Comparison of ENCODE assay signal across 8 mouse cellular contexts in genomic region chr4:129609139-129609631, GRCm38 (mm10). TPM values are rescaled to one million over a fixed set of nuclear protein-coding genes. Genes with fewer than 3 reads are reported as not detected.
DNase-seq lines count a peak whose midpoint lies in the region; ATAC-seq and TF ChIP-seq lines count a peak whose summit lies in the region.

No protein-coding gene starts in this region.

- WGBS in forebrain, postnatal 0 days = 87% methylated on average over 12 of the region's 12 CpGs
- 83% methylated on average over 12 of the region's 12 CpGs for WGBS in forebrain, embryonic 13.5 days
- 81% methylated on average over 12 of the region's 12 CpGs for WGBS in limb, embryonic 13.5 days

- no peak overlapping the region for H3K4me3 ChIP-seq in forebrain, postnatal 0 days (ENCODE audit: low read depth, low read length)
- no peak overlapping the region for H3K4me3 ChIP-seq in forebrain, embryonic 13.5 days
- H3K4me3 ChIP-seq in layer of hippocampus, adult 2 months = no peak overlapping the region
- peak overlapping the region; percentile 49 for H3K4me3 ChIP-seq in E14TG2a.4 (replicated peaks; ENCODE audit: low read length)
- no peak overlapping the region for H3K4me3 ChIP-seq in limb, embryonic 13.5 days

- no peaks in the 10 kb centered on the region for H3K27me3 ChIP-seq in forebrain, postnatal 0 days (ENCODE audit: insufficient read depth, low read length)
- H3K27me3 ChIP-seq in forebrain, embryonic 13.5 days = no peaks in the 10 kb centered on the region
- no peaks in the 10 kb centered on the region for H3K27me3 ChIP-seq in E14TG2a.4 (ENCODE audit: insufficient read depth, low read length)
- H3K27me3 ChIP-seq in limb, embryonic 13.5 days = no peaks in the 10 kb centered on the region

- peaks cover 31% of the 10 kb centered on the region for H3K36me3 ChIP-seq in forebrain, postnatal 0 days (ENCODE audit: insufficient read depth)
- H3K36me3 ChIP-seq in forebrain, embryonic 13.5 days (ENCODE audit: poor library complexity, severe bottlenecking) = peaks cover 48% of the 10 kb centered on the region
- peaks cover 51% of the 10 kb centered on the region for H3K36me3 ChIP-seq in E14TG2a.4 (ENCODE audit: insufficient read depth, low read length)
- H3K36me3 ChIP-seq in limb, embryonic 13.5 days = peaks cover 54% of the 10 kb centered on the region

- DNase-seq in forebrain, postnatal 0 days = no peak
- DNase-seq in layer of hippocampus, adult 2 months (ENCODE audit: low spot score in 2 of 2) = peak in 1 of 2 experiments; percentile 36
- DNase-seq in layer of hippocampus, adult 11-12 months (ENCODE audit: low spot score) = no peak
- DNase-seq in embryo, embryonic 11 days = no peak

- no peak overlapping the region for H3K4me2 ChIP-seq in forebrain, postnatal 0 days (ENCODE audit: low read depth)
- no peak overlapping the region for H3K4me2 ChIP-seq in forebrain, embryonic 13.5 days
- H3K4me2 ChIP-seq in limb, embryonic 13.5 days (replicated peaks) = no peak overlapping the region

- TF ChIP-seq CTCF in forebrain, postnatal 0 days (IDR thresholded peaks at IDR 0.05; ENCODE audit: low read depth) = no peak
- TF ChIP-seq CTCF in layer of hippocampus, adult 2 months (conservative IDR thresholded peaks at IDR 0.05) = no peak
- TF ChIP-seq CTCF in E14TG2a.4 (conservative IDR thresholded peaks at IDR 0.05; ENCODE audit: low read length) = no peak

- H3K9ac ChIP-seq in forebrain, postnatal 0 days = no peak overlapping the region
- H3K9ac ChIP-seq in forebrain, embryonic 13.5 days = no peak overlapping the region
- peak overlapping the region; percentile 45; the same call in 1 of the 2 replicates for H3K9ac ChIP-seq in limb, embryonic 13.5 days

- peak; percentile 3; the same call in 1 of the 2 replicates for ATAC-seq in forebrain, postnatal 0 days
- no peak for ATAC-seq in forebrain, embryonic 13.5 days
- ATAC-seq in limb, embryonic 13.5 days (ENCODE audit: low FRiP score, low read depth) = no peak
- no peak for ATAC-seq in erythroid progenitor cell, adult 5-6 weeks (replicated peaks; ENCODE audit: low FRiP score, poor library complexity, severe bottlenecking)

- H3K4me1 ChIP-seq in forebrain, postnatal 0 days (ENCODE audit: insufficient read depth) = no peaks in the 10 kb centered on the region
- H3K4me1 ChIP-seq in forebrain, embryonic 13.5 days = 0 out of 2 replicates have a peak, but pooled peaks cover 3% of the 10 kb centered on the region
- peaks cover 76% of the 10 kb centered on the region for H3K4me1 ChIP-seq in E14TG2a.4 (replicated peaks; ENCODE audit: low read depth, low read length)
- no peaks in the 10 kb centered on the region for H3K4me1 ChIP-seq in limb, embryonic 13.5 days

- H3K27ac ChIP-seq in forebrain, postnatal 0 days (ENCODE audit: low read depth, low read length) = no peak overlapping the region
- no peak overlapping the region for H3K27ac ChIP-seq in forebrain, embryonic 13.5 days
- peak overlapping the region; percentile 87; the same call in 1 of the 2 replicates for H3K27ac ChIP-seq in layer of hippocampus, adult 2 months
- H3K27ac ChIP-seq in limb, embryonic 13.5 days = no peak overlapping the region

- no peaks in the 10 kb centered on the region for H3K9me3 ChIP-seq in forebrain, postnatal 0 days (ENCODE audit: low read length)
- H3K9me3 ChIP-seq in forebrain, embryonic 13.5 days (replicated peaks) = no peaks in the 10 kb centered on the region
- no peaks in the 10 kb centered on the region for H3K9me3 ChIP-seq in E14TG2a.4 (ENCODE audit: low read length)
- no peaks in the 10 kb centered on the region for H3K9me3 ChIP-seq in limb, embryonic 13.5 days

RNA-seq across cellular contexts. Expression of gene Dcdc2b, which starts 4.9 kb away (rescaled TPM):
- 3.0 TPM in 1 of 2 replicates, not detected in the other for total RNA-seq in forebrain, postnatal 0 days (2014; rRNA removed)
- 3.6 and 4.5 TPM in 2 replicates for polyA plus RNA-seq in forebrain, postnatal 0 days (2015; fragmentation: Nextera tagmentation; extraction: Ambion mirVana)
- polyA plus RNA-seq in forebrain, embryonic 13.5 days (2015; fragmentation: Nextera tagmentation; extraction: Ambion mirVana) = 2.3 and 4.5 TPM in 2 replicates
- 1 to 10 TPM; 5.7 to 7.4 TPM for total RNA-seq in layer of hippocampus, adult 2 months (2021)
- polyA plus RNA-seq in limb, embryonic 13.5 days (2015; fragmentation: Nextera tagmentation; extraction: Ambion mirVana) = 1.7 and 2.3 TPM in 2 replicates
- total RNA-seq in erythroid progenitor cell, adult 5-6 weeks (2015; ENCODE audit: low replicate concordance) = 2.9 TPM in 1 of 2 replicates, not detected in the other
- 3.7 TPM in 1 of 2 replicates, not detected in the other for total RNA-seq in erythroid progenitor cell, adult 5-6 weeks (2017; ENCODE audit: low replicate concordance)

RNA-seq across cellular contexts. Expression of gene Tmem234, which starts 8.7 kb away (rescaled TPM):
- 151 and 155 TPM in 2 replicates for total RNA-seq in forebrain, postnatal 0 days (2014; rRNA removed)
- 215 and 218 TPM in 2 replicates for polyA plus RNA-seq in forebrain, postnatal 0 days (2015; fragmentation: Nextera tagmentation; extraction: Ambion mirVana)
- polyA plus RNA-seq in forebrain, embryonic 13.5 days (2015; fragmentation: Nextera tagmentation; extraction: Ambion mirVana) = 186 and 193 TPM in 2 replicates
- total RNA-seq in layer of hippocampus, adult 2 months (2021) = 10 to 100 TPM; 83.1 to 86.2 TPM
- polyA plus RNA-seq in limb, embryonic 13.5 days (2015; fragmentation: Nextera tagmentation; extraction: Ambion mirVana) = 211 and 218 TPM in 2 replicates
- total RNA-seq in erythroid progenitor cell, adult 5-6 weeks (2015; ENCODE audit: low replicate concordance) = 113 and 124 TPM in 2 replicates
- total RNA-seq in erythroid progenitor cell, adult 5-6 weeks (2017; ENCODE audit: low replicate concordance) = 96.7 and 118 TPM in 2 replicates

RNA-seq across cellular contexts. Expression of gene Eif3i, which starts 8.7 kb away (rescaled TPM):
- total RNA-seq in forebrain, postnatal 0 days (2014; rRNA removed) = 255 and 301 TPM in 2 replicates
- polyA plus RNA-seq in forebrain, postnatal 0 days (2015; fragmentation: Nextera tagmentation; extraction: Ambion mirVana) = 226 and 261 TPM in 2 replicates
- 251 and 261 TPM in 2 replicates for polyA plus RNA-seq in forebrain, embryonic 13.5 days (2015; fragmentation: Nextera tagmentation; extraction: Ambion mirVana)
- 100 to 1,000 TPM; 117 to 120 TPM for total RNA-seq in layer of hippocampus, adult 2 months (2021)
- 285 and 288 TPM in 2 replicates for polyA plus RNA-seq in limb, embryonic 13.5 days (2015; fragmentation: Nextera tagmentation; extraction: Ambion mirVana)
- 79.6 and 96.9 TPM in 2 replicates for total RNA-seq in erythroid progenitor cell, adult 5-6 weeks (2015; ENCODE audit: low replicate concordance)
- 59.7 and 69.6 TPM in 2 replicates for total RNA-seq in erythroid progenitor cell, adult 5-6 weeks (2017; ENCODE audit: low replicate concordance)

RNA-seq across cellular contexts. Expression of gene Iqcc, which starts 9.7 kb away (rescaled TPM):
- 25.9 and 31.5 TPM in 2 replicates for total RNA-seq in forebrain, postnatal 0 days (2014; rRNA removed)
- 21.4 and 24.7 TPM in 2 replicates for polyA plus RNA-seq in forebrain, postnatal 0 days (2015; fragmentation: Nextera tagmentation; extraction: Ambion mirVana)
- 30.1 and 31.5 TPM in 2 replicates for polyA plus RNA-seq in forebrain, embryonic 13.5 days (2015; fragmentation: Nextera tagmentation; extraction: Ambion mirVana)
- 10 to 100 TPM; 31.5 to 34.3 TPM for total RNA-seq in layer of hippocampus, adult 2 months (2021)
- 28.6 and 30.2 TPM in 2 replicates for polyA plus RNA-seq in limb, embryonic 13.5 days (2015; fragmentation: Nextera tagmentation; extraction: Ambion mirVana)
- 4.3 and 14.3 TPM in 2 replicates for total RNA-seq in erythroid progenitor cell, adult 5-6 weeks (2015; ENCODE audit: low replicate concordance)
- total RNA-seq in erythroid progenitor cell, adult 5-6 weeks (2017; ENCODE audit: low replicate concordance) = 4.0 and 10.7 TPM in 2 replicates

RNA-seq across cellular contexts. Expression of gene Ccdc28b, which starts 14.6 kb away (rescaled TPM):
- total RNA-seq in forebrain, postnatal 0 days (2014; rRNA removed) = 89.2 and 120 TPM in 2 replicates
- polyA plus RNA-seq in forebrain, postnatal 0 days (2015; fragmentation: Nextera tagmentation; extraction: Ambion mirVana) = 144 and 146 TPM in 2 replicates
- 97.7 and 104 TPM in 2 replicates for polyA plus RNA-seq in forebrain, embryonic 13.5 days (2015; fragmentation: Nextera tagmentation; extraction: Ambion mirVana)
- total RNA-seq in layer of hippocampus, adult 2 months (2021) = 10 to 100 TPM; 70.2 to 81.0 TPM
- polyA plus RNA-seq in limb, embryonic 13.5 days (2015; fragmentation: Nextera tagmentation; extraction: Ambion mirVana) = 48.5 and 51.7 TPM in 2 replicates
- total RNA-seq in erythroid progenitor cell, adult 5-6 weeks (2015; ENCODE audit: low replicate concordance) = 21.6 and 23.1 TPM in 2 replicates
- 2.7 and 13.2 TPM in 2 replicates for total RNA-seq in erythroid progenitor cell, adult 5-6 weeks (2017; ENCODE audit: low replicate concordance)
